Mouse (Mus musculus): ENCODE measurements around the gene Tmprss3.

Gene Tmprss3

DNA sequence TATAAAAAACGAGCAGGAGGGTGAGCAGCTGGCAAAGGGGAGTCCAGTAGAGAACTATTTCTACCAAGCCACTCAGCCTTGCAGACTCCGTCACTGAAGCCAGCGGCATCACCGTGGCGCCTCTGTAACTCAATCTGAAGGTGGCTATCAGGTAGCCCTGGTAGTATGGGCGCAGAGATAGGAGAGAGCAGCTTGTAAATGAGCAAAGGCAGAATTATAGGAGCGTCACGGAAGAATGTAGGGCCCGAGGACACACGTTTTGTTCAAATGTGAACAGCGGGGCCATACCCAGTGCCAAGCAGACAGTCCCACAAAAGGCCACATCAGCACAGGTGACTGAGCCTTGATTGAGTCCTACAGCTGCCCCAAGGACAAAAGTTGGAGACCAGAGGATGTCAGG lies at the start of gene Tmprss3:
TSS of gene Tmprss3 (minus strand) at position 101 of the 400 bp plus-strand sequence.
- DNase-seq, result no peak

DNA sequence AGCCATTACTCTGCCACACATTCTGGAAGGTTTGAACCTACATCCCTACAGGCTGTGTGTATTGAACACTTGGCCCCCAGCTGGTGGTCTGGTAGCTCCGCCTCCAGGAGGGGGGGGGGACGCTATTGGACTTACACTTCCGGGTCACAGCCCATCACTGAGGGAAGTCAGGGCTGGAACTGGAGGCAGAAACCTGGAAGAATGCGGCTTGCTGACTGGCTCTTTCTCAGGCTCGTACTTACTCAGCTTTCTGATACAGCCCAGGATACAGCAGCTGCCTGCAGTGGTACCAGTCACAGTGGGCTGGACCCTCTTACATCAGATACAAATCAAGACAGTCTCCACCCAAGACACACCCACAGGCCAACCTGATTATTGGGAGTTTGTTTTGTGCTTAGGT lies 48.4 kb upstream of the Tmprss3 start:
- DNase-seq, result no peak

DNA sequence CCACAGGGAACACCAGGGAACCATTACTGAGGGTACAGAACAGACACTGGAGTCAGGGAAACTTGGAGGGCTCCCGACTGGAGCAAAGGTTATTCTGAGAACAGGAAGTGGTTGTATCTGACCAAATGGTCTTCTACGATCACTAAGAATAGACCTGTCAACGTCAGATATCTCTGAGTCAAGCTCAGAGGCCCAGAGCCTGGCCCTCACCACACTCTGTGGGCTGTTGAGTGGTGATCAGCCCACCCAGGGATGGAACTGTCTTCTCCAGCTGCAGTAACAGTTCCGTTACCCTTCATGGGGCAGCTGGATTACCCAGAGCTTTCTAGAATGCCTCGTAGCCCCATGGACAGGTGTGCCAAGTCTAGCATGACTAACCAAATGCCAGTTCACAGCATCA lies 46.5 kb upstream of the Tmprss3 start:
- no peak for DNase-seq

DNA sequence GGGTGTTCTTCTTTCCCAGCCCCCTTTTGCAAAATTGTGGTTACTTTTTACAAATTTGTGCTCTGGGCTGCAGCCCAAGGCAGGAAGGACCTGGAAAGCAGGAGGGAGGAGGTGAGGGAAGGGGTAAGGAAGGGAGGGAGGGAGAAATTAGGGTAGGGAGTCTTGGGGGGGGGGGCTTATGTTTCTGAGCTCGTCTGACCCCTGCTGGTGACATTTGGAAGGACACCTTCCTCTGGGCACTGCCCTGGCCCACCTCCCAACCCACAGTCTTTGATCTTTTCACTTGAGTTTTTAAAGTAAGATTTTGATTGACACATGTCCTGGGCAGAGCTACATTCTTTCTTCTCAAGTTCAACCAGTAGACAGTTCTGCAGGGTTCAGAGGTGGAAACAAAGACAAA lies 44.0 kb upstream of the Tmprss3 start:
- peak; percentile 62 for DNase-seq

DNA sequence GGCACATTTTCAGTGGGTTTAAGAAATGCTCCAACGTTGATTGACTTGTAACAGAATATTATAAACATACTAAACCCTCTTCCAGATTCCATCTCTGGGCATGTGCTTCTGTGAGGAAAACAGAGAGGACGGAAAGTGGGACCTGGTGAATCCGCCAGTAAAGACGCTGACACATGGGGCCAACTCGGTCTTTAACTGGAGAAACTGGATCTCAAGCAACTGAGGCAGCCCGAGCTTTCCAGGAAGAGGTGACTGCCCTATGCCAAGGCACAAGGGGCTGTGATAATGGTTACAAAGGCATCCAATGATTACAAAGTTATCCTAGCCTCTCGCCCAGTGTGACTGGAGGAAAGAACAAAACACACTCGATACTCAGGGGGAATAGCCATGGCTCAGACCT lies 42.4 kb upstream of the Tmprss3 start:
- no peak for DNase-seq

DNA sequence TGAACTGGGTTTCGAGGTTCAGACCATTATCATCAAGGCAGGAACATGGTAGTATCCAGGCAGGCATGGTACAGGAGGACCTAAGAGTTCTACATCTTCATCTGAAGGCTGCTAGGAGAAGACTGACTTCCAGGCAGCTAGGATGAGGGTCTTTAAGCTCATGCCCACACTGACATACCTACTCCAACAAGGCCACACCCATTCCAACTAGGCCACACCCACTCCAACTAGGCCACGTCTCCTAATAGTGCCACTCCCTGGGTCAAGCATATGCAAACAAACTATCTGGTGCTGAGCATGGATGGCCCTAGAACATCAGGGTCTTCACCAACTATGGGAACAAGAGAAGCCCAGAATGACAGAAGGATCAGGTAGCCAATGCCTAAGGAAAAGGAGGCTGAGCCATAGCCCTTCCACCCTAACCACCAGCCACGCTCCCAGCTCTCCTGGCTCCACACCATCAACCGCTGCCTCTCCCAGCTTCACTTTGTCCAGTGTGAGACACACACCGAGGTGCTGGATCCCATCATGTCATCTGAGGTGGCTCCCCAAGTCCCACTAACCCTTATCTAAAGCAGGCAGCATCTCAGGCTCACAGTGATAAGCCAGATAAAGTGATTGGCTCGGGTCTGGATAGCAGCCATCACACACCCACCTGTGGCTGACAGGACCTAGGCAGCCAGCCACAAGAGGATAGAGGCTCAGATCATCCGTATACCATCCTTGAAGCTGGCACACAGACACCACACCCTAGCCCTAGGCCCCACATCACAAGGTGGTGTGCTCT lies 39.6 kb upstream of the Tmprss3 start:
- no peak for DNase-seq

DNA sequence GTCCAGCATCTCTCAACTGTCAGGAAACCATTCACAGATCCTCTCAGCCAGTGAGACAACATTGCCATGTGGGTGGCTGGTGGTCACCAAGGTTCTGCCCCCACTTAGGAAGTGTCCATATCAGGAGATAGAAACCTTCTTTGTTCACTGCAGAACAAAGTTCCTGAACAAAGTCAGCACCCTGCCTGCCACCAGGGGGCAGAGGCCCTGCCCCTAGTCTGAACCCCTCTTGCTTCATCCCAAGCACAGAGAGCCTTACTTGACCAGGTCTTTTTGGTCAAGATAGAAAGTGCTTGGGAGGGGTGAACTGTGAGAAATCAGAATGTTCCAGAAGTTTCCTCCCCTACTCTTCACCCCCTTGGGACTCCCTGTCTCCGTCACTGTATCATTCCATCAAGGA lies 37.1 kb upstream of the Tmprss3 start:
- no peak for DNase-seq

DNA sequence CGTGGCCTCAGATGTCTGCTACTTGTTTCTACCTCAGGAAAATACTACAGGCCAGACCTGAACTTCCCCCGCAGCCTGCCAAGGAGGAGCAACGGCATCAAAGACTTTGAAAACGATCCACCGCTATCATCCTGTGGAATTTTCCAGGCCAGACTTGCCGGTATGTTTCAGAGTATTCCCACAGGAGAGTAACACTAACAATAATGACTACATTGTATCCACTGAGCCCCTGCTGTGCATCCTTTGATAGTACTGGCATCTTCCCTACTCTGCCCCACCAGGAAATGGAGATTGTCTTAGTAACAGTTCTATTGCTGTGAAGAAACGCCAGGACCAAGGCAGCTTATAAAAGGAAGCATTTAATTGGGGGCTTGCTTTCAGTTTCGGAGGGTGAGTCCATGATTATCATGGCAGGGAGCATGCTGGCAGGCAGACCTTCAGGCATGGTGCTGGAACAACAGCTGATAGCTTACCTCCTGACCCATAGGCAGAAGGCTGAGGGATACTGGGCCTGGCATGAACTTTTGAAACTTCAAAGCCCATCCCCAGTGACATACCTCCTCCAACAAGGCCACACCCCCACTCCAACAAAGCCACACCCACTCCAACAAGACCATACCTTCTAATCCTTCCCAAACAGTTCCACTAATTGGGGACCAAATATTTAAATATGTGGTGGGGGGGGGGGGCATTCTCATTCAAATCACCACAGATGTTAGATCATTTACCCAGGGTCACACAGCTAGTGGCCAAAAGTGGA lies 33.7 kb upstream of the Tmprss3 start:
- no peak for DNase-seq

DNA sequence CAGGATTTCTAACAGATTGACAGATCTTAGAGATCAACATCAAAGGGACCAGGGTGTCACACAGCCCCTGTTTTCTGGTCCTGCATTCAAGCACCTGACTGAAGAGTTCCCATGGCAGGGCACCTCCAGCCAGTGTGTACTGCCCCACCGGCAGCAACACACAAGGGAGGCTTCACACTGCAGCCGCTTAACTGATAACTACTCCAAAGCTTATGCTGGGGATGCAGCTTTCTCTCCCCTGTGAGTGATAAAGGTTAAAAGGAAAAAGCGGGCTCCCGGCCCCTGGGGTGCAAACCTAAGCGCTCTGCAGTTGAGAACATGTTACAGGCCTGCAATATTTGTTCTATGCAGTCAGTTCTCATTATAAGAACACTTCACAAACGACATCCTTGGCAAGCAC lies 33.0 kb upstream of the Tmprss3 start:
- no peak for DNase-seq

DNA sequence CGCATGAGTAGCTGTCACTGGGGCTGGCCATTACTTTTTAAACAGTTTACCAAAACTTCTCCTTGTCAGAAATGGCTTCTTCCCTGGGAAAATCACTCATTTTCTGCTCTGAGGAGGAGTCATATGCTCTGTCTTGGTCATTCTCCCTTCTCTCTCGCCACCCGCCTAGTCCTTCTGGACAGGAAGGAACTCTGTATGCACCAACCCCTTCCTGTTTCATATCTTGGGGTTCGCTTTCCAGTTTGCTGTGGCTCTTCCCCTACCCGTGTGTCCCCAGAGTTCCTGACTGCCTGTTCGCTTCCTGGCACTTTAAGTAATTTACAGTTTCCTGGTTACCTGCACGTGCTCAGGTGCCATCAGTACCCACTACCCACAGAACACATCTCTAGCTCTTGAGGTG lies 28.2 kb upstream of the Tmprss3 start:
- no peak for DNase-seq

DNA sequence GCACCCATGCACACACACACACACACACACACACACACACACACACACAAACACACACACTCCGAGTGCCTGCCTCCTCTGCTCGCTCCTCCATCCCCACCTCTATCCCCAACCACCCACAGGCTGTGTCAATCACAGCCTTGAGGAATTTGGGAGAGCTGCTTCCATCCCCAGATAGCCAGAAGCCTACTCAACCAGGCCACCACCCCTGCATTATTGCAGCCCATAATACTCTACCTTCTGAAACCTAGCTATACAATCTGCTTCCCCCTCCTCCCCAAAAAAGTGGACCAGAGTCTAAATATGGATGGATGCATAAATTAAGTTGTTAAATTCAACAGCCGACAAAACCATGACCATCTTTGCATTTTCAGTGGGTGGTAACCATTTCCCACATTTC lies 27.6 kb upstream of the Tmprss3 start:
- no peak for DNase-seq

DNA sequence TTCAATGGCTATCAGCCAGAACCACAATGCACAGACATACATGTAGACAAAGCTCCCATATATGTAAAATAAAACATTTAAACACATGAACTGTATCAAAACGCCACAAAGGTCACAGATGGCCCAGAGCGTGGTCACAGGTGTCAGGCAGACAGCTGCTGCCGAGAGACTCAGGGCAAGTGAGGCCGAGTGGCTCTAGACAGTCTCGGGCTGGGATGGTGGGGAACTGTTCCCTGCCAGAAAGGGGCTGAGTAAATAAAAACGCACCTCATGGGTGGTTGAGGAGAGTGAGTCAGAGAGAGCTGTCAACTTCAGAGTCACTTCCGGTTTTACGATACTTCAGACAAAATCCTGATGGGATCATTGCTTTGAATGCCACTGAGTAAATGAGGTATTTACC lies 25.8 kb upstream of the Tmprss3 start:
- DNase-seq, result no peak

DNA sequence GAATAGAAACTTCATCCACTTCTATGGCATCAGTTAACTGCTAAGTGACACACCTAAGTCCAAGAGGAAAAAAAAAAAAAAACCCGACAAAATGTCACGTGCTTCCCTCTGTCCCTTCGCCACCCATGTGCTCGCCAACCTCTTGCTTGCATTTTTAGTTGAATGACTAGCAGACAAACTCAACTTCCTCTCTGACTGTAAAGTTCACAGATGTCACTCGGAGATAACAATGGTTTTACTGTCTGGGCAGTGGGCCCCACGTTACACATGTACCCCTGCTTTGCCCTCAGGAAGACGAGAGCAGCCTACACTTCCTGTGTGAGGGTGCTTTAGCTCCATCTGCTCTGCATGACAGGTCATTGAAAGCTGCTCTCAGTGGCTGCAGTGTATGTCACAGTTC lies 25.1 kb upstream of the Tmprss3 start:
- DNase-seq, result peak; percentile 23

DNA sequence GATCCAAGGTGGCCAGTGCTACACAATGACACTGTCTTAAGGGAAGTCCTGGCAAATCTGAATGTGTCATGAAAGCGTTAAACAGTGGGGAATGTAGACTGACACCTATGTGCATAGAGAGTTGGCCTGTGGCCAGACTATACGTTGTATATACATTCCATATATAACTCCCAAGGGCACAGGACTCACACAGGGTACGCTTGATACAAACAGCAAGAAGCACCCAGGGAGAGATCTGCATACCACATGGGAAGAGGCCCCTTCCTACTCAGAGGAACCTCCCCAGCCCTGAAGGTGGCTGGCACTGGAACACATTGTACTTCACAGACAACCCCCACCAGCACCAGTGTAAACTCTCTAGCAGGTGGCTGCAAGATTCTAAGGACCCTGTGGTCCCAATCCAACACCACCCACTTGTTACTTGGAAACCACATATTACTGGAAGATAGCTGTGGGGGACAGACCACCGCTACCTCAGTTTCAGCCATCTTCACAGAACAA lies 24.1 kb upstream of the Tmprss3 start:
- DNase-seq, result no peak

DNA sequence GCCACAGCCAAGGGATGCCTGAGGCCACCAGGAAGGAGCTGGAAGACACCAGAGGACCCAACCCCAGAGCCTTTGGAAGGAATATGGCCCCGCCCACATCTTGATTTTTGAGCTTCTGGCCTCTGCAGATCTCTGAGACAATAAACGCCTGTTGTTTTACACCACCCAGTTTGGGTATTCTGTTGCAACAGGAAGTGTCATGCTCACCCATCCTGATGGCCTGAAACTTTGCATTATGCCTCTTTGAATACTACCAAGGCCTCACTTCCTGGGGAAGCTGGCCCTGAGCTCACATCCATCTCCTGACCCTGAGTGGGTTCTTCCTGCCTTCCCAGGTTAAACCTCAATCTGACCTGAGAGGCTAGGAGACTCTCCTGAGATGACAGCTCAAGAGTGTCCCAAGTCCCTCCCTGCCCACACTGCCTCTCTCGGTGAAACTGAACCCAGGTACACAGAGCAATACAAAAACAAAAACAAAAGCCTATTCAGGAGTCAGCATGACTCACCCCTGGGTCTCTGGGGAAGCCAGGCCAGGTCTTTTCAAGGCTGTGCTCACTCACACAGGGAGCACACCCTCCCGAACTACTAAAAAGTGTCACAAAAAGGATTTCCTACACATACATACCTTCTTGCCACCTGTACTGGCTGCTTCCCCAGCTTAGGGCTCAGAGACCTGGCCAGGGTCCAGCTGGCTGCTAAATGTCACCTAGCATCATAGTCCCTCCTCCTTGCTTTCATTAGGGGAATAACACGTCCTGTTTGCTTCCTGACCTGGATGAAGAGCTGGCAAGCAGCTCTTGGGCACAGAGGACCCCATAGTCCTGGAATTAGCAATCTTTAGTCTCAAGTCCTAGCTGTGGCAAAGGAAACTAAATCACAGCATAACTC lies 17.5 kb upstream of the Tmprss3 start:
- DNase-seq, result peak; percentile 20

DNA sequence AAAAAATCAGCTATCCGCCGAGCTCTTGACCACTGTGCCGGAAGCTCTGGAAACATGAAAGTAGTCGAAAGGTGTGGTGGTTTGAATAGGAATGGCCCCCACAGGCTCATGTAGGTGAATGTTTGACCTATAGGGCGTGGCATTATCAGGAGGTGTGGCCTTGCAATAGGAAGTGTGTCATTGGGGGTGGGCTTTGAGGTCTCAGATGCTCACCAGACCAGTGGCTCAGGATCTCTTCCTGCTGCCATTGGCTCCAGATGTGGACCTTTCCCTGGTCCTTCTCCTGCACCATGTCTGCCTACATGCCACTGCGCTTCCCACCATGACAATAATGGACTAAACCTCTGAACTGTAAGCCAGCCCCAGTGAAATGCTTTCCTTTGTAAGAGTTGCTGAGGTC lies 13.1 kb upstream of the Tmprss3 start:
- DNase-seq, result no peak

DNA sequence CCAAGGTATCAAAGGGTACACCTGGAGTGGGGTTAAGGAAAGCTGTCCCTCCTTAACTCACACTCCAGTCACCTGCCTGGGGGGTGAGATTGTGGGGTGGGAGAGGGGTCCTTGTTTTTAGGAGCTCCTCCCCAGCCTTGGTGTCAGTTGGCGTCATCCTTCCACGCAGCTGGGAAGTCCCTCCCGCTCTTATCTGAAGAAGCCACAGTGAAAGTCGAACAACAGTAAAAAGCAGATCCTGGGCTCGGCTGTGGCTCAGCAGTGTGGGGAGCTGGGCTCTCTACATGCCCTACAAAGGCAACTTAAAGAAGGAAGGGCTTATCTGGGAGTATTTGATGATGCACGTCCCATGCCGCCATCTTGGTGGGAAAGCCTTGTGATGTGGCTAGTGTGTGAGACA lies 11.5 kb upstream of the Tmprss3 start:
- no peak for DNase-seq

DNA sequence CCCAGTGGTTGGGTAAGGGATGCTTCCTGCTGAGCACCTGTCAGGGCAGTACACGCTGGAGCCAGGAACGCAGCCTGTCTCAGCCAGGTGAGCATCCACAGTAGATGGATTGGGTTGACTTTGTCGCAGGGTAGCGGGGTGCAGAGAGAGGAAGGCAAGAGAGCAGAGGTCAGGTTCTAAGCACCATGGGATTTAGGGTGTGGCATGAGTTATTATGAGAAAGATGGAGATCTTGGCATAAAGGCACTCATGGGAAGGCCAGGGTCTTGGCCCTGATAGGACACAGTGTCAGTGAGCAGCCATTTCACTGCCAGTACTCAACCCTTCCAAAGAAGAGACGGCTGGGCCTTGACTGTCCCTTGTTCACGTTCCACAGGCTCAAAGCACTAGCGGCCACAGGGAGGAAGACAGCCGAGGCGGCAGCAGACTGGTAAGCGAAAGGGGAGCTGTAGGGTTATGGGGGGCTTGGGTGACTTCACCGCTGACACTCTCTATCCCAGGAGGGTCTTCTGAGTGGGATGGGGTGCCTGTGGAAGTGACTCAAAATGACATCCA lies 10.7 kb upstream of the Tmprss3 start:
- DNase-seq, result no peak

DNA sequence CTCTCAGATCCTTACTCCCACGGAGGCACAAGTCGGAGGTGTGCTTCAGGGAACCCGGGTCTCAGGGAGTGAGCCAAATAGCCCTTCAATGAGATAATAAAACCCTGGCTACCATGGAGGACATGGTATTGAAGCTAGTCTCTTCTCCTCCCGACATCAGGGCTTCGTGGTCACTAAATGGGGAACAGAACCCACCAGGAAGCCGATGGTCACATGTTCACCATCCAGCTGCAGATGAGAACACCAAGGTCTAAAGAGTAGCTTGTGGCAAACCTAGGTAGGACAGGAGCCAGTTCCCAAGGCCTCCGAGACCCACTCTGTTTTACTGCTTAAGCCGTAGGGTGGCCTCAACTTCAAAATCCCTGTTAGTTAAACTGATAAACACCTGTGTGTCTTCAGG lies 9.9 kb upstream of the Tmprss3 start:
- no peak for DNase-seq

DNA sequence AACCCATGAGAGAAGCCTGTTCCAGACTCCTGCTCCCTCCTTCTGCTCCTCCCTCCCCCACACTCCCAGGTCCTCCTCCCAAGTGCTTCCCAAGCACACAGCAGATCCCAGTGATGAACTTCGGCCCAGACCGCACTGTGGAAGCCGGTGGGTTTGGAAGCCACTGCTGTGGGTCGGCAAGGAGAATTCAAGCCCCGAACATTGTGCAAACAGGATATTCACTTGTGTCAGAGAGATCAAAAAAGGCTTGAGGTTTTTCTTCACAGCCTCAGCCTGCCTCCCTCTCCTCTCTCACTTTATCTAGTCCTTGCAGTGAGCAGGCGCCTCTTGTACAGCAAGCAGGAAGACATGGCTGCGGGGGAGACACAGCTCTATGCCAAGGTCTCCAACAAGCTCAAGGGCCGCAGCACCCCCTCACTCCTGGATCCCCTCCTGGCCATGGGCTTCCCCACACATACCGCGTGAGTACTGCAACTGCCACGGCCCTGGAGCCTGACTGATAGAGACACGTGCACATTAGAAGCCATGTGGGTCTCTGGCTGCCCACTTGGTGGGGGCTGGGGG lies 9.1 kb upstream of the Tmprss3 start, which contains the start of gene Ubash3a:
TSS of gene Ubash3a (plus strand) at position 103 of the 564 bp plus-strand sequence.
- no peak for DNase-seq

DNA sequence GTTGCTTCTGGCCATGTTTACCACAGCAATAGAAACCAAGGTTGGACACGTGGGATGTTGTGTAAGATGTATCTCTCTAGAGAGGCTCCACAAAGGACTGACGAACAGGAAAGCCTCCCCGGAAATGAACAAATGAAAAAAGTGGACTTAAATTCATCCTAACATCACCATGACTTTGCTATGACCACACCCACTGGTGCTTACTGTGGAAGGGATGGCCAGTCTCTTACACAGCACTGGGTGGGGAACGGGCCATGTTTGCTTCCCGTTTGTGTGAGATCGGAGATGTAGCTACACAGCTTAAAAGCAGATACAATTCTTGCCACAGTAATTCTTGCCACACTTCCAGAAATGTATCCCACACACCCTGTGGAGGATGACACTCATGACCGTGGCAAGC lies 2.5 kb downstream of the Tmprss3 start:
- no peak for DNase-seq

DNA sequence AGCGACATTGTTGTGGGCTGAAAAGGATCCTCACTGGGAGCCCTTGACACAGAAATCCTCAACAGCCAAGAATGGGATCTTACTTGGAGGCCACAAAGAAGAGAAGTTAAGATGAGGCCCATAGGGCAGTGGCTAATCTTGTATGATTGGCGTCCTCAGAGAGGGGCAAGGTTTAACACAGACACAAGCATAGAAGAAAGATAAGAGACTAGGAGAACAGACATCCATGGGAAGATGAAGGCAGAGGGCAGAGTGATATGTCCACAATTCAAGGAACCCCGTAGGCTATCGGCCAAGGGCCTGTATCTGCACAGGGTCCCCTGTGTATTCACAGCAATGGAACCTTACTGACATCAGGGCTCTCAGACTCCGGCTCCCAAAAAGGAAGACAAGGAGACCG lies 3.6 kb downstream of the Tmprss3 start:
- no peak for DNase-seq

DNA sequence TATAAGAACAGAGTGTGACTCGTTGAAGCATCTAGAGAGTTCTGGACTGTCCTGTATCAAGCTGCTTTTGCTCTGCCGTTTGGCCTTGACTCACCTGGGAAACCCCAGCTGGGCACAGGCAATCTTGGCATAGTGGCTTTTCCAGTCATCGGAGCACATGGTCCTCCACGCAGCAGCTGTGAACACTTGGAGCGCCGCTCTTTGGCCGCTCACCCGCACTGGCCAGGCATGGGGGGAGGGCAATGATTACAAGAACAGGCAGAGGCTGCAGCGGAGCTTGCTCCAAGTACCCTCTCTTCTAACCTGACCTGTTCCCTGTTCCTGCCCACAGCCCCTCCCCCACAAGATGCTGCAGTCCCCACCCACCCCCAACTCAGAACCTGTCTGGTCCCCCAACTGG lies 5.4 kb downstream of the Tmprss3 start:
- no peak for DNase-seq

Measured in lung, postnatal 36 days (tissue).